Mouse (Mus musculus) limb, embryonic 13.5 days (tissue): ENCODE data around the gene Tmcc2. TPM values are rescaled to one million over a fixed set of nuclear protein-coding genes. Genes with fewer than 3 reads are reported as not detected.
"Not testable (repeated sequence)": the region's sequence is repeated elsewhere in the genome, so short reads cannot be mapped to it uniquely, and the experiment has no call there.

Experiments used
- ATAC-seq: fragments of 200-750 bp; cut with Nextera tagmentation; 2 replicates; pipeline ENCODE4 v1.8.0; 2017; ENCODE audit warnings: low read depth, moderate number of reproducible peaks, moderate TSS enrichment; ENCODE audit not compliant: low FRiP score
- H3K27ac ChIP-seq: fragments of 300-500 bp; sonication (generic); 2 replicates; pipeline ENCODE4 v1.5.1; 2015; ENCODE audit warnings: inconsistent platforms, mild to moderate bottlenecking, moderate library complexity
- H3K27me3 ChIP-seq: fragments of 300-500 bp; sonication (generic); 2 replicates; pipeline ENCODE4 v1.6.1; 2015; ENCODE audit warnings: mild to moderate bottlenecking, inconsistent platforms
- H3K36me3 ChIP-seq: fragments of 300-500 bp; sonication (generic); 2 replicates; pipeline ENCODE4 v1.6.1; 2015; ENCODE audit warnings: inconsistent platforms, mild to moderate bottlenecking, moderate library complexity
- H3K4me1 ChIP-seq: fragments of 300-500 bp; sonication (generic); 2 replicates; pipeline ENCODE4 v1.6.1; 2015; ENCODE audit warnings: inconsistent platforms
- H3K4me2 ChIP-seq: fragments of 300-500 bp; sonication (generic); replicated peaks from 2 replicates; pipeline ENCODE4 v1.6.1; 2015; ENCODE audit warnings: inconsistent platforms, mild to moderate bottlenecking, moderate library complexity
- H3K4me3 ChIP-seq: fragments of 300-500 bp; sonication (generic); 2 replicates; pipeline ENCODE4 v1.5.1; 2015; ENCODE audit warnings: moderate library complexity, mild to moderate bottlenecking, inconsistent platforms
- H3K9ac ChIP-seq: fragments of 300-500 bp; sonication (generic); 2 replicates; pipeline ENCODE4 v1.6.1; 2015; ENCODE audit warnings: mild to moderate bottlenecking, inconsistent platforms
- H3K9me3 ChIP-seq: fragments of 300-500 bp; sonication (generic); 2 replicates; pipeline ENCODE4 v1.6.1; 2016; ENCODE audit warnings: inconsistent platforms
- WGBS: fragments of 180-500 bp; shearing (Covaris S2); methylation state at CpG from one replicate; pipeline ENCODE4 v1.1.7; 2015; 5-methylcytosine and 5-hydroxymethylcytosine counted together
- polyA plus RNA-seq: library from polyadenylated mRNA; unstranded; fragments of >200 nt; fragmentation: Nextera tagmentation; extraction: Ambion mirVana; gene quantifications from 2 replicates; pipeline ENCODE4 v1.2.1, GENCODE M21; 2015

Gene Tmcc2
- polyA plus RNA-seq, 1 experiment from 2014 or later = 12.0 TPM

- WGBS = 82% methylated on average over 7 of the region's 7 CpGs
- H3K27ac ChIP-seq = no peak overlapping the region
- H3K4me2 ChIP-seq = no peak overlapping the region
- H3K4me1 ChIP-seq = peaks cover 16% of the 10 kb centered on the region
- no peak overlapping the region for H3K4me3 ChIP-seq
- no peak for ATAC-seq
- H3K9ac ChIP-seq = 0 out of 2 replicates have a peak overlapping the region, but pooled peaks have one; percentile 31
- H3K36me3 ChIP-seq = peaks cover 48% of the 10 kb centered on the region
- H3K27me3 ChIP-seq = no peaks in the 10 kb centered on the region
- H3K9me3 ChIP-seq = no peaks in the 10 kb centered on the region
Observed at GRCm38 (mm10) chr1:132364896-132365557, 26.1 kb downstream of the Tmcc2 start.

- peaks cover 48% of the 10 kb centered on the region for H3K36me3 ChIP-seq
- no peak overlapping the region for H3K27ac ChIP-seq
- peaks cover 16% of the 10 kb centered on the region for H3K4me1 ChIP-seq
- no peak overlapping the region for H3K9ac ChIP-seq
- ATAC-seq = no peak
- WGBS = 90% methylated on average over 3 of the region's 3 CpGs
- H3K9me3 ChIP-seq = no peaks in the 10 kb centered on the region
- no peak overlapping the region for H3K4me2 ChIP-seq
- H3K4me3 ChIP-seq = no peak overlapping the region
- H3K27me3 ChIP-seq = no peaks in the 10 kb centered on the region
Observed at GRCm38 (mm10) chr1:132364388-132364787, 26.7 kb downstream of the Tmcc2 start.

GRCm38 (mm10) chr1:132361959-132362358 is 29.1 kb downstream of the Tmcc2 start:
- H3K27ac ChIP-seq = no peak overlapping the region
- peaks cover 67% of the 10 kb centered on the region for H3K36me3 ChIP-seq
- no peak overlapping the region for H3K4me3 ChIP-seq
- H3K9me3 ChIP-seq = no peaks in the 10 kb centered on the region
- WGBS = 88% methylated on average over 6 of the region's 6 CpGs
- H3K4me1 ChIP-seq = peaks cover 11% of the 10 kb centered on the region
- no peak overlapping the region for H3K4me2 ChIP-seq
- H3K9ac ChIP-seq = no peak overlapping the region
- H3K27me3 ChIP-seq = no peaks in the 10 kb centered on the region
- ATAC-seq = no peak

- H3K27ac ChIP-seq = no peak overlapping the region
- no peak for ATAC-seq
- H3K4me2 ChIP-seq = no peak overlapping the region
- no peak overlapping the region for H3K9ac ChIP-seq
- H3K4me1 ChIP-seq = 0 out of 2 replicates have a peak, but pooled peaks cover 6% of the 10 kb centered on the region
- H3K27me3 ChIP-seq = no peaks in the 10 kb centered on the region
- H3K9me3 ChIP-seq = no peaks in the 10 kb centered on the region
- 67% methylated on average over 1 of the region's 1 CpGs for WGBS
- H3K36me3 ChIP-seq = peaks cover 51% of the 10 kb centered on the region
- H3K4me3 ChIP-seq = no peak overlapping the region
Observed at GRCm38 (mm10) chr1:132356841-132357240, 34.2 kb downstream of the Tmcc2 start.

- WGBS = 0% methylated on average over 3 of the region's 3 CpGs
- H3K27ac ChIP-seq = no peak overlapping the region
Observed at GRCm38 (mm10) chr1:132355841-132356242, 35.2 kb downstream of the Tmcc2 start.

GRCm38 (mm10) chr1:132355162-132355601 is 35.9 kb downstream of the Tmcc2 start:
- Histone ChIP-seq H3K9ac (no peak overlapping the region), H3K4me3 (no peak overlapping the region), H3K4me2 (no peak overlapping the region), H3K36me3 (peaks cover 35% of the 10 kb centered on the region), H3K27me3 (no peaks in the 10 kb centered on the region), H3K4me1 (0 out of 2 replicates have a peak, but pooled peaks cover 6% of the 10 kb centered on the region), H3K9me3 (peaks cover 4% of the 10 kb centered on the region; the same call in 1 of the 2 replicates), H3K27ac (no peak overlapping the region)
- WGBS = 70% methylated on average over 6 of the region's 6 CpGs
- 0 out of 2 replicates have a peak, but pooled peaks have one; percentile 4 for ATAC-seq

More at GRCm38 (mm10) chr1:132355841-132356242, 35.2 kb downstream of the Tmcc2 start:
- Histone ChIP-seq H3K4me1 (0 out of 2 replicates have a peak, but pooled peaks cover 6% of the 10 kb centered on the region), H3K9ac (no peak overlapping the region), H3K4me3 (no peak overlapping the region), H3K4me2 (no peak overlapping the region), H3K36me3 (peaks cover 42% of the 10 kb centered on the region), H3K27me3 (no peaks in the 10 kb centered on the region), H3K9me3 (peaks cover 2% of the 10 kb centered on the region; the same call in 1 of the 2 replicates)
- ATAC-seq = peak; percentile 42; the same call in 1 of the 2 replicates

GRCm38 (mm10) chr1:132354234-132354633 is 36.8 kb downstream of the Tmcc2 start:
- Histone ChIP-seq H3K27me3 (no peaks in the 10 kb centered on the region), H3K36me3 (peaks cover 26% of the 10 kb centered on the region), H3K9ac (0 out of 2 replicates have a peak overlapping the region, but pooled peaks have one; percentile 35), H3K27ac (no peak overlapping the region), H3K9me3 (peaks cover 4% of the 10 kb centered on the region; the same call in 1 of the 2 replicates), H3K4me2 (no peak overlapping the region), H3K4me1 (0 out of 2 replicates have a peak, but pooled peaks cover 6% of the 10 kb centered on the region), H3K4me3 (no peak overlapping the region)
- ATAC-seq = no peak
- 75% methylated on average over 9 of the region's 9 CpGs for WGBS

- no peak overlapping the region for H3K4me3 ChIP-seq
- H3K27me3 ChIP-seq = no peaks in the 10 kb centered on the region
- WGBS = 57% methylated on average over 5 of the region's 5 CpGs
- H3K4me2 ChIP-seq = no peak overlapping the region
- peaks cover 4% of the 10 kb centered on the region; the same call in 1 of the 2 replicates for H3K9me3 ChIP-seq
- H3K27ac ChIP-seq = no peak overlapping the region
- ATAC-seq = no peak
- H3K9ac ChIP-seq = no peak overlapping the region
- H3K4me1 ChIP-seq = 0 out of 2 replicates have a peak, but pooled peaks cover 6% of the 10 kb centered on the region
- H3K36me3 ChIP-seq = peaks cover 17% of the 10 kb centered on the region
Observed at GRCm38 (mm10) chr1:132353389-132353788, 37.7 kb downstream of the Tmcc2 start.

GRCm38 (mm10) chr1:132351058-132351457 is 40.0 kb downstream of the Tmcc2 start:
- Histone ChIP-seq H3K4me3 (no peak overlapping the region), H3K27ac (no peak overlapping the region), H3K4me1 (0 out of 2 replicates have a peak, but pooled peaks cover 6% of the 10 kb centered on the region), H3K36me3 (no peaks in the 10 kb centered on the region), H3K27me3 (no peaks in the 10 kb centered on the region), H3K9me3 (peaks cover 4% of the 10 kb centered on the region; the same call in 1 of the 2 replicates), H3K9ac (no peak overlapping the region), H3K4me2 (no peak overlapping the region)
- 95% methylated on average over 4 of the region's 4 CpGs for WGBS
- no peak for ATAC-seq

GRCm38 (mm10) chr1:132349601-132350000 is 41.5 kb downstream of the Tmcc2 start:
- not testable (repeated sequence) for H3K36me3 ChIP-seq, H3K27me3 ChIP-seq, H3K27ac ChIP-seq, H3K9ac ChIP-seq, H3K4me3 ChIP-seq, H3K9me3 ChIP-seq, ATAC-seq, H3K4me1 ChIP-seq, H3K4me2 ChIP-seq
- WGBS = 97% methylated on average over 3 of the region's 3 CpGs

- H3K27ac ChIP-seq, H3K4me2 ChIP-seq, H3K36me3 ChIP-seq, H3K4me1 ChIP-seq, H3K9ac ChIP-seq, H3K27me3 ChIP-seq, H3K9me3 ChIP-seq, H3K4me3 ChIP-seq, ATAC-seq: not testable (repeated sequence)
Observed at GRCm38 (mm10) chr1:132349049-132349448, 42.0 kb downstream of the Tmcc2 start.

- peaks cover 4% of the 10 kb centered on the region; the same call in 1 of the 2 replicates for H3K9me3 ChIP-seq
- no peak overlapping the region for H3K4me3 ChIP-seq
- no peak for ATAC-seq
- no peaks in the 10 kb centered on the region for H3K36me3 ChIP-seq
- no peaks in the 10 kb centered on the region for H3K4me1 ChIP-seq
- H3K27ac ChIP-seq = no peak overlapping the region
- no peak overlapping the region for H3K9ac ChIP-seq
- no peaks in the 10 kb centered on the region for H3K27me3 ChIP-seq
- 78% methylated on average over 5 of the region's 5 CpGs for WGBS
- H3K4me2 ChIP-seq = no peak overlapping the region
Observed at GRCm38 (mm10) chr1:132348401-132348800, 42.7 kb downstream of the Tmcc2 start.
